Mouse (Mus musculus): ENCODE results near the gene Spata5.

- no peak for TF ChIP-seq CTCF (IDR thresholded peaks at IDR 0.05; ENCODE audit: extremely low read depth, insufficient read length, insufficient replicate concordance, low read depth, low read length)
- no peak for TF ChIP-seq POLR2A (IDR thresholded peaks at IDR 0.05; ENCODE audit: low read depth, low read length)
Measured at GRCm38 (mm10) chr3:37398661-37399395, 20.9 kb upstream of the Spata5 start.

All from small intestine, adult 2 months (tissue).